Mouse (Mus musculus): ENCODE measurements around the gene Ddx42. TPM values are rescaled to one million over a fixed set of nuclear protein-coding genes. Genes with fewer than 3 reads are reported as not detected.
"Not testable (repeated sequence)": the region's sequence is repeated elsewhere in the genome, so short reads cannot be mapped to it uniquely, and the experiment has no call there.

Gene Ddx42
- polyA plus RNA-seq, 1 experiment from 2014 or later = 112 TPM

GRCm38 (mm10) chr11:106220603-106221002 is 3.9 kb downstream of the Ddx42 start:
- WGBS = 90% methylated on average over 3 of the region's 3 CpGs
- H3K4me1 ChIP-seq (replicated peaks; ENCODE audit: control insufficient read depth, insufficient read depth, low read length) = peaks cover 15% of the 10 kb centered on the region
- ATAC-seq = no peak
- H3K9me3 ChIP-seq (ENCODE audit: control insufficient read depth, low read length) = no peaks in the 10 kb centered on the region
- no peak overlapping the region for H3K4me3 ChIP-seq (replicated peaks; ENCODE audit: low read length)
- H3K27me3 ChIP-seq (replicated peaks; ENCODE audit: control insufficient read depth, insufficient read depth, low read length) = no peaks in the 10 kb centered on the region
- H3K4me2 ChIP-seq (ENCODE audit: low read length) = no peak overlapping the region
- H3K9ac ChIP-seq (replicated peaks; ENCODE audit: low read depth, low read length) = no peak overlapping the region
- peaks cover 8% of the 10 kb centered on the region for H3K36me3 ChIP-seq (ENCODE audit: control insufficient read depth, insufficient read depth)
- no peak overlapping the region for H3K27ac ChIP-seq (ENCODE audit: low read length)

- not testable (repeated sequence) for ATAC-seq; H3K4me3 ChIP-seq (replicated peaks; ENCODE audit: low read length); H3K27me3 ChIP-seq (replicated peaks; ENCODE audit: control insufficient read depth, insufficient read depth, low read length); H3K4me2 ChIP-seq (ENCODE audit: low read length); H3K4me1 ChIP-seq (replicated peaks; ENCODE audit: control insufficient read depth, insufficient read depth, low read length); H3K9ac ChIP-seq (replicated peaks; ENCODE audit: low read depth, low read length); H3K9me3 ChIP-seq (ENCODE audit: control insufficient read depth, low read length); H3K27ac ChIP-seq (ENCODE audit: low read length)
- H3K36me3 ChIP-seq (ENCODE audit: control insufficient read depth, insufficient read depth) = peaks cover 50% of the 10 kb centered on the region
- WGBS = 81% methylated on average over 8 of the region's 8 CpGs
Observed at GRCm38 (mm10) chr11:106233978-106234377, 17.3 kb downstream of the Ddx42 start.

GRCm38 (mm10) chr11:106246834-106247233 is 30.1 kb downstream of the Ddx42 start:
- 100% methylated on average over 1 of the region's 1 CpGs for WGBS
- Histone ChIP-seq H3K9ac (replicated peaks; ENCODE audit: low read depth, low read length) (no peak overlapping the region), H3K27me3 (replicated peaks; ENCODE audit: control insufficient read depth, insufficient read depth, low read length) (no peaks in the 10 kb centered on the region), H3K36me3 (ENCODE audit: control insufficient read depth, insufficient read depth) (peaks cover 75% of the 10 kb centered on the region), H3K4me2 (ENCODE audit: low read length) (no peak overlapping the region), H3K4me3 (replicated peaks; ENCODE audit: low read length) (no peak overlapping the region), H3K27ac (ENCODE audit: low read length) (no peak overlapping the region), H3K4me1 (replicated peaks; ENCODE audit: control insufficient read depth, insufficient read depth, low read length) (no peaks in the 10 kb centered on the region), H3K9me3 (ENCODE audit: control insufficient read depth, low read length) (no peaks in the 10 kb centered on the region)
- no peak for ATAC-seq

GRCm38 (mm10) chr11:106249326-106249725 is 32.6 kb downstream of the Ddx42 start:
- no peaks in the 10 kb centered on the region for H3K4me1 ChIP-seq (replicated peaks; ENCODE audit: control insufficient read depth, insufficient read depth, low read length)
- no peak overlapping the region for H3K27ac ChIP-seq (ENCODE audit: low read length)
- peaks cover 59% of the 10 kb centered on the region for H3K36me3 ChIP-seq (ENCODE audit: control insufficient read depth, insufficient read depth)
- WGBS = 86% methylated on average over 7 of the region's 7 CpGs
- H3K4me2 ChIP-seq (ENCODE audit: low read length) = no peak overlapping the region
- H3K9me3 ChIP-seq (ENCODE audit: control insufficient read depth, low read length) = no peaks in the 10 kb centered on the region
- H3K9ac ChIP-seq (replicated peaks; ENCODE audit: low read depth, low read length) = no peak overlapping the region
- H3K27me3 ChIP-seq (replicated peaks; ENCODE audit: control insufficient read depth, insufficient read depth, low read length) = no peaks in the 10 kb centered on the region
- no peak for ATAC-seq
- H3K4me3 ChIP-seq (replicated peaks; ENCODE audit: low read length) = no peak overlapping the region

GRCm38 (mm10) chr11:106254767-106255166 is 38.0 kb downstream of the Ddx42 start:
- no peaks in the 10 kb centered on the region for H3K27me3 ChIP-seq (replicated peaks; ENCODE audit: control insufficient read depth, insufficient read depth, low read length)
- WGBS = 22% methylated on average over 2 of the region's 2 CpGs
- no peaks in the 10 kb centered on the region for H3K9me3 ChIP-seq (ENCODE audit: control insufficient read depth, low read length)
- H3K4me3 ChIP-seq (replicated peaks; ENCODE audit: low read length) = peak overlapping the region; percentile 78
- no peak for ATAC-seq
- no peak overlapping the region for H3K27ac ChIP-seq (ENCODE audit: low read length)
- no peak overlapping the region for H3K9ac ChIP-seq (replicated peaks; ENCODE audit: low read depth, low read length)
- peaks cover 22% of the 10 kb centered on the region for H3K4me1 ChIP-seq (replicated peaks; ENCODE audit: control insufficient read depth, insufficient read depth, low read length)
- H3K4me2 ChIP-seq (ENCODE audit: low read length) = peak overlapping the region; percentile 85
- H3K36me3 ChIP-seq (ENCODE audit: control insufficient read depth, insufficient read depth) = peaks cover 17% of the 10 kb centered on the region

- no peak for ATAC-seq
- H3K9me3 ChIP-seq (ENCODE audit: control insufficient read depth, low read length) = no peaks in the 10 kb centered on the region
- no peaks in the 10 kb centered on the region for H3K27me3 ChIP-seq (replicated peaks; ENCODE audit: control insufficient read depth, insufficient read depth, low read length)
- H3K27ac ChIP-seq (ENCODE audit: low read length) = no peak overlapping the region
- H3K4me3 ChIP-seq (replicated peaks; ENCODE audit: low read length) = peak overlapping the region; percentile 78
- peaks cover 14% of the 10 kb centered on the region for H3K36me3 ChIP-seq (ENCODE audit: control insufficient read depth, insufficient read depth)
- peak overlapping the region; percentile 85 for H3K4me2 ChIP-seq (ENCODE audit: low read length)
- peaks cover 22% of the 10 kb centered on the region for H3K4me1 ChIP-seq (replicated peaks; ENCODE audit: control insufficient read depth, insufficient read depth, low read length)
- H3K9ac ChIP-seq (replicated peaks; ENCODE audit: low read depth, low read length) = peak overlapping the region; percentile 50
- WGBS = 3% methylated on average over 22 of the region's 22 CpGs
Observed at GRCm38 (mm10) chr11:106255174-106255573, 38.4 kb downstream of the Ddx42 start.

- Histone ChIP-seq H3K4me2 (ENCODE audit: low read length) (peak within 1 kb of the TSS; percentile 85), H3K9me3 (ENCODE audit: control insufficient read depth, low read length) (no peaks in the 10 kb centered on the region), H3K27ac (ENCODE audit: low read length) (peak within 1 kb of the TSS; percentile 77), H3K36me3 (ENCODE audit: control insufficient read depth, insufficient read depth) (peaks cover 8% of the 10 kb centered on the region), H3K27me3 (replicated peaks; ENCODE audit: control insufficient read depth, insufficient read depth, low read length) (no peaks in the 10 kb centered on the region), H3K4me1 (replicated peaks; ENCODE audit: control insufficient read depth, insufficient read depth, low read length) (peaks cover 22% of the 10 kb centered on the region), H3K9ac (replicated peaks; ENCODE audit: low read depth, low read length) (peak within 1 kb of the TSS; percentile 76), H3K4me3 (replicated peaks; ENCODE audit: low read length) (peak within 1 kb of the TSS; percentile 78)
- peak; percentile 97 for ATAC-seq
- under 1% methylated on average over 42 of the region's 42 CpGs for WGBS
Observed at GRCm38 (mm10) chr11:106255685-106256451, 39.1 kb downstream of the Ddx42 start, which contains the start of the genes Ftsj3 and Psmc5. Ftsj3 (minus strand) TSS chr11:106256079. Psmc5 (plus strand) TSS chr11:106256154.

GRCm38 (mm10) chr11:106256775-106257174 is 40.0 kb downstream of the Ddx42 start:
- H3K27ac ChIP-seq (ENCODE audit: low read length) = no peak overlapping the region
- peaks cover 22% of the 10 kb centered on the region for H3K4me1 ChIP-seq (replicated peaks; ENCODE audit: control insufficient read depth, insufficient read depth, low read length)
- peak overlapping the region; percentile 67 for H3K4me2 ChIP-seq (ENCODE audit: low read length)
- H3K36me3 ChIP-seq (ENCODE audit: control insufficient read depth, insufficient read depth) = peaks cover 4% of the 10 kb centered on the region
- no peak for ATAC-seq
- peak overlapping the region; percentile 76; the same call in 1 of the 2 replicates for H3K9ac ChIP-seq (replicated peaks; ENCODE audit: low read depth, low read length)
- H3K4me3 ChIP-seq (replicated peaks; ENCODE audit: low read length) = peak overlapping the region; percentile 78
- no peaks in the 10 kb centered on the region for H3K27me3 ChIP-seq (replicated peaks; ENCODE audit: control insufficient read depth, insufficient read depth, low read length)
- H3K9me3 ChIP-seq (ENCODE audit: control insufficient read depth, low read length) = no peaks in the 10 kb centered on the region
- 70% methylated on average over 5 of the region's 5 CpGs for WGBS

GRCm38 (mm10) chr11:106260826-106261450 is 44.2 kb downstream of the Ddx42 start:
- H3K9me3 ChIP-seq (ENCODE audit: control insufficient read depth, low read length) = no peaks in the 10 kb centered on the region
- H3K27ac ChIP-seq (ENCODE audit: low read length) = no peak overlapping the region
- no peak overlapping the region for H3K4me2 ChIP-seq (ENCODE audit: low read length)
- no peak overlapping the region for H3K9ac ChIP-seq (replicated peaks; ENCODE audit: low read depth, low read length)
- WGBS = 85% methylated on average over 14 of the region's 14 CpGs
- H3K27me3 ChIP-seq (replicated peaks; ENCODE audit: control insufficient read depth, insufficient read depth, low read length) = no peaks in the 10 kb centered on the region
- ATAC-seq = no peak
- H3K4me1 ChIP-seq (replicated peaks; ENCODE audit: control insufficient read depth, insufficient read depth, low read length) = peaks cover 13% of the 10 kb centered on the region
- H3K36me3 ChIP-seq (ENCODE audit: control insufficient read depth, insufficient read depth) = peaks cover 32% of the 10 kb centered on the region
- H3K4me3 ChIP-seq (replicated peaks; ENCODE audit: low read length) = no peak overlapping the region

Data from forebrain, embryonic 16.5 days (tissue).